Mouse (Mus musculus) midbrain, postnatal 0 days (tissue): ENCODE data around the gene Myh7. TPM values are rescaled to one million over a fixed set of nuclear protein-coding genes. Genes with fewer than 3 reads are reported as not detected.

Experiments
- ATAC-seq: fragments of 200-750 bp; cut with Nextera tagmentation; 2 replicates; pipeline ENCODE4 v1.8.0; 2017; ENCODE audit warnings: moderate number of reproducible peaks, mild to moderate bottlenecking, moderate TSS enrichment, moderate library complexity; ENCODE audit not compliant: low FRiP score
- DNase-seq: peaks from one replicate; pipeline ENCODE4 v3.0.0-alpha.2; 2015; ENCODE audit warnings: low spot score
- H3K27ac ChIP-seq: fragments of 300-500 bp; sonication (generic); 2 replicates; pipeline ENCODE4 v1.5.1; 2014; ENCODE audit warnings: low read depth, mild to moderate bottlenecking, low read length, mixed read lengths
- H3K27me3 ChIP-seq: fragments of 300-500 bp; sonication (generic); 2 replicates; pipeline ENCODE4 v1.6.1; 2014; ENCODE audit warnings: low read length, control low read depth, mixed read lengths; ENCODE audit not compliant: insufficient read depth
- H3K36me3 ChIP-seq: fragments of 300-500 bp; sonication (generic); 2 replicates; pipeline ENCODE4 v1.6.1; 2014; ENCODE audit warnings: low read length, control low read depth, mixed read lengths; ENCODE audit not compliant: insufficient read depth
- H3K4me1 ChIP-seq: fragments of 300-500 bp; sonication (generic); 2 replicates; pipeline ENCODE4 v1.6.1; 2014; ENCODE audit warnings: mild to moderate bottlenecking, control low read depth, antibody characterized with exemption, low read length, mixed read lengths; ENCODE audit not compliant: insufficient read depth
- H3K4me2 ChIP-seq: fragments of 300-500 bp; sonication (generic); 2 replicates; pipeline ENCODE4 v1.6.1; 2014; ENCODE audit warnings: low read depth, mild to moderate bottlenecking, low read length, mixed read lengths; ENCODE audit not compliant: poor library complexity, severe bottlenecking
- H3K4me3 ChIP-seq: fragments of 300-500 bp; sonication (generic); 2 replicates; pipeline ENCODE4 v1.5.1; 2014; ENCODE audit warnings: low read depth, mild to moderate bottlenecking, low read length, moderate library complexity
- H3K9ac ChIP-seq: fragments of 300-500 bp; sonication (generic); replicated peaks from 2 replicates; pipeline ENCODE4 v1.6.1; 2014; ENCODE audit warnings: mild to moderate bottlenecking, low read length, moderate library complexity, mixed read lengths; ENCODE audit not compliant: poor library complexity, severe bottlenecking
- H3K9me3 ChIP-seq: fragments of 300-500 bp; sonication (generic); 2 replicates; pipeline ENCODE4 v1.6.1; 2016; ENCODE audit warnings: low read length, control low read depth
- CTCF ChIP-seq: IDR thresholded peaks from 2 replicates; pipeline ENCODE4 v1.5.1; 2016; ENCODE audit warnings: antibody characterized with exemption, mild to moderate bottlenecking
- WGBS: fragments of 180-500 bp; shearing (Covaris S2); extraction: QIAGEN DNeasy Blood & Tissue Kit; methylation state at CpG from one replicate; pipeline ENCODE4 v1.1.7; 2014; 5-methylcytosine and 5-hydroxymethylcytosine counted together
- microRNA counts: library from miRNA; unstranded; fragments of <30 nt; microRNA quantifications from one replicate; lab custom pipeline; 2015
- microRNA-seq: library from miRNA; unstranded; fragments of <30 nt; microRNA quantifications from one replicate; pipeline ENCODE4, GENCODE M21; 2016; ENCODE audit warnings: borderline number of aligned reads
- polyA plus RNA-seq: library from polyadenylated mRNA; unstranded; fragments of >200 nt; fragmentation: Nextera tagmentation; extraction: Ambion mirVana; gene quantifications from 2 replicates; pipeline ENCODE4 v1.2.1, GENCODE M21; 2015
- total RNA-seq: library from RNA; depleted of rRNA; stranded (reverse); fragments of >200 nt; gene quantifications from 2 replicates; pipeline ENCODE4 v1.2.3, GENCODE M21; 2014; rRNA removed

Gene Myh7
- total and polyA plus RNA-seq, 2 experiments from 2014 or later = 3.2 to 9.6 TPM

DNA sequence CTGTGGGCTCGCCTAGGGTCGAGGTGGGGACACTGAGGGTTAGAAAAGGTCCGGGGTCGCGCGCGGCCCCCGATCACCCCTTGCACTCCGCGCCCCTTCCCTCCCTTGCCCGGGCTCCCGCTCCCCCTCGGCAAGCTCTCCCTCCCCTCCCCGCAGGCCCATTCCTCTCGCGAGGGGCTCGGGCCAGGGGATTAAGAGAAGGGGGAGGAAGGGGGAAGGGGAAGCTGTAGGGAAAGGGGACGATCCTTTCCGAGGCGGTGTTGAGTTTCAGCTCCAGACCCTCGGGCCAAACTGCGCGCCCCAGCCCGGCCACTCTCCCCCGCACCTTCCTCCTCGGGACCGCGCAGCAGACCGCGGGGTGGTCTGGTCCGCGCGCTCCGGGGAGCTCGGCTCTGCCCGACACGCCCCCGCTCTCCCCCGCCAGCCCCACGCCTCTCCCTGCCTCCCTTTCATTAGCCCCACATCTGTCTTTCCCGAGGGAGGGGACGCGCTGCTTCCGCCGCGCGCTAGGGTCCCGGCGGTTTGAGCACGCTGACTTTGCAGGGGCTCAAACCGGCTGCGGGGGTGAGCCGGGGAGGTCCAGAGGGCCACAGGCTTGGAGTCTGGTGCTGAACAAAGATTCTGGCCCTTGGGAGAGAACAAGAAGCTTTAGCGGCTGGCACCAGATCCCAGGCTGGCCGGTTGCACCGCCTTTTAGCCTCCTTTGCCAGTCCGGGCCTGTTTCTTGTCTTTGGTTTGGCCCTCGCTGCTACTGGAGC lies 67.8 kb downstream of the Myh7 start:
- no peak for TF ChIP-seq CTCF
- Histone ChIP-seq H3K27ac (peak overlapping the region; percentile 85), H3K27me3 (no peaks in the 10 kb centered on the region), H3K4me1 (peaks cover 12% of the 10 kb centered on the region; the same call in 1 of the 2 replicates), H3K4me3 (peak overlapping the region; percentile 49), H3K9me3 (peaks cover under 1% of the 10 kb centered on the region; the same call in 1 of the 2 replicates), H3K9ac (peak overlapping the region; percentile 80), H3K4me2 (peak overlapping the region; percentile 97), H3K36me3 (no peaks in the 10 kb centered on the region)
- peak; percentile 77 for ATAC-seq
- peak; percentile 71 for DNase-seq
- WGBS = under 1% methylated on average over 51 of the region's 58 CpGs

DNA sequence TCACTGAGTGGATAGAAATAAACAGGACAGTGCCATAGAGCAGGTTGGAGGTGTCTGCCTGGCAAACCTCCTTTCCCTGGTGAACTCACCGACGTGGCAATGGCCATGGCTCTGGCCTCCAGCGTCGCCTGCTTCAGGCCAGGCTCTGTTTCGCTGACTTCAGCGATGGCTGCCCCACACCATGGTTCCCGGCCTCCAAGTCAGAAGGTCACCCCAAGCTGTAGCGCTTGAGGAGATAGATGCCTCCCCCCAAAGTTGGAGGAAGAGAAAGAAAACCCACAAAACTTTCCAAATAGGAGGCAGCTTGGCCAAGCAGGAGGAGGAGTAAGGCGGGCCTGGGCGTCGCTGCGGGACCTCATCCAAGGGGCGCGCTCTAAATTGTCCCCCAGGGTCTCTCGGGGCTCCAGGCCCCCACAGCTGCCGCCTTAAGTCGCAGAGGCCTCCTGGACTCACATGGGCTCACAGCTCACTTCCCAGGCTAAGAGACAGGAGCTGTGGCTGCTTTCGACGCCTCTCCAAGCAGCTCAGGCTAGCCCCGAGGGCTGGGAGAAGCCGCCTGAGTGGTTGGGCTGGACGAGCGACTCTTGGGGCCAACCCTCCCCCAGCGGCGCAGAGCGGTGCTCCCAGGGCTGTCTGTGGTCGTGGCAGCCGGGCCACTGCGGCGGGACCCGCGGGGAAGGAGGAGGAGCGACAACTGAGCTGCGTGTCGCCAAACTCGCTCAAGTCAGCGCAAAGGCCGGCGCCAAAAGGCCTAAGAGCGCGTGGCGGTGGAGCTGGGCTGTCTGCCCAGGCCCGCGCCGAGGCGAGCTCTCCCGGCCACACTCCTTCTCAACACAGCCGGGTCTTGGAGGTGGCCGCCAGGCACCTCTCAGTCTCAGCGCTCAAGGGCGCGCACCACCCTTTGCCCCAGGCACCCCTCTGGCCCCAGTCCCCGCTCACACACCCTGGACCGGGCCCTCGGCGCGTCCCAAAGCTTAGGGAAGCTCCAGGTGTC lies 68.8 kb downstream of the Myh7 start, which contains the start of gene Efs:
Gene Efs (minus strand): TSS at position 778 of the 994 bp plus-strand sequence.
- 4% methylated on average over 52 of the region's 57 CpGs for WGBS
- peak; percentile 68 for ATAC-seq
- Histone ChIP-seq H3K27ac (peak within 1 kb of the TSS; percentile 85), H3K27me3 (no peaks in the 10 kb centered on the region), H3K4me2 (peak within 1 kb of the TSS; percentile 97), H3K9ac (peak within 1 kb of the TSS; percentile 80), H3K36me3 (no peaks in the 10 kb centered on the region), H3K4me3 (peak within 1 kb of the TSS; percentile 49), H3K9me3 (peaks cover 8% of the 10 kb centered on the region), H3K4me1 (peaks cover 12% of the 10 kb centered on the region; the same call in 1 of the 2 replicates)
- TF ChIP-seq CTCF = no peak
- DNase-seq = peak; percentile 72

GRCm38 (mm10) chr14:54924641-54925348 lies 69.6 kb downstream of the Myh7 start:
- Histone ChIP-seq H3K4me1 (peaks cover 12% of the 10 kb centered on the region; the same call in 1 of the 2 replicates), H3K9me3 (peaks cover 8% of the 10 kb centered on the region), H3K27ac (peak overlapping the region; percentile 85), H3K4me2 (peak overlapping the region; percentile 97), H3K27me3 (no peaks in the 10 kb centered on the region), H3K36me3 (peaks cover 3% of the 10 kb centered on the region; the same call in 1 of the 2 replicates), H3K9ac (0 out of 2 replicates have a peak overlapping the region, but pooled peaks have one; percentile 80), H3K4me3 (peak overlapping the region; percentile 49)
- 29% methylated on average over 7 of the region's 7 CpGs for WGBS
- peak; percentile 28; the same call in 1 of the 2 replicates for ATAC-seq
- TF ChIP-seq CTCF = no peak
- DNase-seq = peak; percentile 79

MicroRNAs within 50 kb of the gene (microRNA counts, 519-probe panel; counts per million panel counts)
- microRNA mmu-miR-208a (lab: Ali Mortazavi, UCI) = 2,980 counts per million, percentile 69 among the panel's probes with 10 or more counts
- microRNA mmu-miR-208b (lab: Ali Mortazavi, UCI) = 528 counts per million, percentile 58 among the panel's probes with 10 or more counts

Small RNA genes within 50 kb of the gene (microRNA-seq; reads per million reads assigned to microRNA genes)
- 1.0 reads per million for gene Mir208a
- gene Mir208b = 18.1 reads per million, percentile 27 among the genes with 10 or more reads in this experiment

Other genes starting within 250 kb of the Myh7 start
- gene Slc7a8, start 212.7 kb downstream of the Myh7 start, total RNA-seq = 10.3 and 11.3 TPM in 2 replicates
- 8.8 and 9.7 TPM in 2 replicates for gene Slc7a8, start 212.7 kb downstream of the Myh7 start, polyA plus RNA-seq
- 0.38 TPM in 1 of 2 replicates, not detected in the other for gene Rnf212b, start 180.5 kb downstream of the Myh7 start, total RNA-seq
- not detected in 2 replicates for gene Rnf212b, start 180.5 kb downstream of the Myh7 start, polyA plus RNA-seq
- 6.9 and 9.4 TPM in 2 replicates for gene Homez, start 123.7 kb downstream of the Myh7 start, total RNA-seq
- gene Homez, start 123.7 kb downstream of the Myh7 start, polyA plus RNA-seq = 8.0 and 9.6 TPM in 2 replicates
- 27.1 and 37.2 TPM in 2 replicates for gene Ppp1r3e, start 117.1 kb downstream of the Myh7 start, total RNA-seq
- gene Ppp1r3e, start 117.1 kb downstream of the Myh7 start, polyA plus RNA-seq = 2.8 and 4.1 TPM in 2 replicates
- gene Bcl2l2, start 111.2 kb downstream of the Myh7 start, total RNA-seq = 23.1 and 31.2 TPM in 2 replicates
- gene Bcl2l2, start 111.2 kb downstream of the Myh7 start, polyA plus RNA-seq = 2.9 and 3.7 TPM in 2 replicates
- gene Gm20521, start 111.2 kb downstream of the Myh7 start, total RNA-seq = 0.82 TPM in 1 of 2 replicates, not detected in the other
- 1.4 and 1.6 TPM in 2 replicates for gene Gm20521, start 111.2 kb downstream of the Myh7 start, polyA plus RNA-seq
- 95.1 and 115 TPM in 2 replicates for gene Pabpn1, start 102.1 kb downstream of the Myh7 start, total RNA-seq
- gene Pabpn1, start 102.1 kb downstream of the Myh7 start, polyA plus RNA-seq = 139 and 162 TPM in 2 replicates
- 495 and 558 TPM in 2 replicates for gene Slc22a17, start 81.5 kb downstream of the Myh7 start, total RNA-seq
- gene Slc22a17, start 81.5 kb downstream of the Myh7 start, polyA plus RNA-seq = 345 TPM in 2 replicates
- 24.0 and 41.4 TPM in 2 replicates for gene Efs, start 68.5 kb downstream of the Myh7 start, total RNA-seq
- 8.5 and 8.9 TPM in 2 replicates for gene Efs, start 68.5 kb downstream of the Myh7 start, polyA plus RNA-seq
- 1.1 TPM in 1 of 2 replicates, not detected in the other for gene Il25, start 61.9 kb downstream of the Myh7 start, total RNA-seq
- gene Il25, start 61.9 kb downstream of the Myh7 start, polyA plus RNA-seq = 0.38 and 0.48 TPM in 2 replicates
- 26.4 and 44.8 TPM in 2 replicates for gene Cmtm5, start 58.4 kb downstream of the Myh7 start, total RNA-seq
- 27.0 and 27.5 TPM in 2 replicates for gene Cmtm5, start 58.4 kb downstream of the Myh7 start, polyA plus RNA-seq
- 0.24 and 0.33 TPM in 2 replicates for gene Myh6, start 27.7 kb downstream of the Myh7 start, total RNA-seq
- 2.1 and 2.5 TPM in 2 replicates for gene Myh6, start 27.7 kb downstream of the Myh7 start, polyA plus RNA-seq
- gene Gm17428, start 17.7 kb downstream of the Myh7 start, total RNA-seq = not detected in 2 replicates
- gene Gm17428, start 17.7 kb downstream of the Myh7 start, polyA plus RNA-seq = not detected in 2 replicates
- gene Ngdn, start 20.8 kb upstream of the Myh7 start, total RNA-seq = 20.9 and 29.6 TPM in 2 replicates
- 44.3 and 48.1 TPM in 2 replicates for gene Ngdn, start 20.8 kb upstream of the Myh7 start, polyA plus RNA-seq
- gene Zfhx2, start 97.7 kb upstream of the Myh7 start, total RNA-seq = 16.4 and 18.6 TPM in 2 replicates
- gene Zfhx2, start 97.7 kb upstream of the Myh7 start, polyA plus RNA-seq = 11.2 and 14.2 TPM in 2 replicates
- 38.0 and 42.1 TPM in 2 replicates for gene Thtpa, start 100.2 kb upstream of the Myh7 start, total RNA-seq
- gene Thtpa, start 100.2 kb upstream of the Myh7 start, polyA plus RNA-seq = 32.5 and 35.2 TPM in 2 replicates
- 8.2 and 11.6 TPM in 2 replicates for gene Ap1g2, start 112.0 kb upstream of the Myh7 start, total RNA-seq
- gene Ap1g2, start 112.0 kb upstream of the Myh7 start, polyA plus RNA-seq = 6.6 and 8.9 TPM in 2 replicates
- 158 and 182 TPM in 2 replicates for gene Jph4, start 122.3 kb upstream of the Myh7 start, total RNA-seq
- gene Jph4, start 122.3 kb upstream of the Myh7 start, polyA plus RNA-seq = 41.7 and 45.1 TPM in 2 replicates
- gene Dhrs2, start 227.4 kb upstream of the Myh7 start, total RNA-seq = 2.0 TPM in 1 of 2 replicates, not detected in the other
- gene Dhrs2, start 227.4 kb upstream of the Myh7 start, polyA plus RNA-seq = 0.56 and 0.86 TPM in 2 replicates